Mouse (Mus musculus): ENCODE data around the gene Proser2.

Proser2 gene

DNA sequence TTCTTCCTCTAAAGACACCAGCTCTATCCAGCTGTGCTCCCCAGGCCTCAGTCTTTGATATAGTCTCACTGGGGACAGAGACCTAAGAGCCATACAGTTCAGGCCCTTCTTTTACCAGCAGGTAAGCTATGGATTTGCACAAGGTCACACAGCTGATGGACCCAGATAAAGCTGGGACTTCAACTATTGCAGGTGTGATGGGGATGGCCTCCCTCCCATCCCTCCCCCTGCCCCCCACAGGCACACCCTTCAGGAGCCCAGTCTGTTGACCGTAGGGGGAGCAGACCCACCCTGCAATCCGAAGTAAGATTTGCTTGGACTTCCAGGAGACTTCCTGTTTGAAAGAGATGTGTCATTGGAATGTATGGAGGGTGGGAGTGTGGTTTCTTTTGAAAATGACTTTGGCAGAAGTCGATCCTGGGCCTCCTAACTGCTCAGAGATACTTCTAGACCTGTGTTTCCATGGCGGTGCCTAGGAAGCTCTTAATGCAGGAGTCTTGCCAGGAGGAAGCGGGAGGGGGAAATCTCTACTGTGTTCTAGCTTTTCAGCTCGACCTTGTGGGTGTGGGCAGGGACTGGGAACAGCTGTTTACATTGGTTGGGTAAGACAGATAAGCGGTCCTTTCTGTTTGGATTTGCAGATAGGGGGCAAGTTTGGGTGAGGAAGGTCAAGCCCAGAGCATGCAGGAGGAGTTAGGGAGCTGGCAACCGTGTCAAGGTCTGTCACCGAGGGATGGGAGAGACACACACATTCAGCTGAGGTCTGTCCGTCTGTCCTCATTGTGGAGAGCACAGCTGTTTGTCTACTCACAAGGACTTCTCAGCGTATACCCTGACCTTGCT lies 58.2 kb downstream of the Proser2 start:
- no peak for DNase-seq (ENCODE audit: low read depth)

DNA sequence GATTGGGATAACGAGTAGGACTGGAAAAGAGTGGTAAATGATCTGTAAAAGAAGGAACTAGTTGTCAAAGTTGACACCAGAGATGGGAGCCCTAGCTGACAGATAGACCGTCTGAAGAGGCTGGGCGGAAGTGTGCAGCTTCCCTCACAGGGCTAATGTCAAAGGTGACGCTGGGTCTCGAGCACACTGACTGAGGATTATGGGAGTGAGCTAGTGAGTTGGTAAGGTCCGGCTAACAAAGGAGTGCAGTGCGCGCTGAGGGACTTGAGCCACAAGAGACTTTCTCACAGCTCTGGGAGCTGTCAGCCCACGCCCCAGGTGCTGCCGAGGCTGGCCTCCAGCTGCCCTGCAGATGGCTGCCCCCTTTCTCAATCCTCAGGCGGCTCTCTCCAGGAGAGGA lies 59.1 kb downstream of the Proser2 start:
- no peak for DNase-seq (ENCODE audit: low read depth)

DNA sequence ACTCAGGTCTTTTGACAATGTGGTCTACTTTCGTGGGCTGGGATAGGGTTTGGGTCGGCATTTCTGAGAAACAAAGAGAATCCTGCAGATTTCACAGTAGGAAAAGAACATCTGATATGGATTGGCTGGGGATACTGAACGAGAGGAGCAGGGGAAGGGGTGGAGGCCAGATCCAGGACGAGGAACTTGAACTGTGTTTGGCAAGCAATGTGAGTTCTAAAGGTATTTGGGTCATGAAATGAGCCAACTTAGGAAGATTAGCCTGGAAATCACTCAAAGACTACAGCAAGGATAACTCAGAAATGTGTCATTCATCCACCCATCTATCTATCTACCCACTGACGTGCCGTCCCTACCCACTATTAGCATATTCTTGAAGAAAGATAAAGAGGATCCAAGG lies 62.7 kb downstream of the Proser2 start:
- no peak for DNase-seq (ENCODE audit: low read depth)

DNA sequence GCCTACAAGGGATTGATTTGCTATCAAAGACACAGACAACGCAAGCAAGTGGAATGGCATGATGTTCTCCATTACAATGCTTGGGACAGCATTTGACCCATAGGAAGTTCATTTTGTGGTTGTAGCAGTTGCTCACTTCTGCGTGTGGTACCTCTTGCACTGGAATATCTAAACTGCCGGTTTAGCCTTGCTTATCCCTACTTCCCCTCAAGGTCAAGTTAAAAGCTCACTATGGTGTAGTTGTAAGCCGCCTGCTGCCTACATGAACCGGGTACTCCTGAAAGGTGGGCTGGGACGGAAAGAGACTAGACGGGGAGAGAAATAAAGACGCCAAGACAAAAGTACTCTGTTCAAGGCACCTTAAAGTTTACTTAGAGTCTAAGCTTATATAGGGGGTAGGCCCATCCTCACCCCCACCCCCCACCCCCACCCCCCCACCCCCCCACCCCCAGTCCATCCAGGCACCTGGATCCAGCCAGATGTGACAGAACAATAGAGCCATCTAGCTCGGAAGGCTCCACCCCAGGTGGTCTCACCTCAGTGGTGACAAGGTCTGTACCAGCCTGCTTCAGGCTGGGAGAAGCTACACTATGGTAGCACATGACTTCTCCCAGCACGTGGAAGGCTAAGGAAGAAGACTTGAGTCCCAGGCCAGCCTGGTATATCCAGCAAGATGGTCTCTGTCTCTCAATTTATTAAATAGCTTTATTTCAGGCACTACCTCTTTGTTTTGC lies 69.8 kb downstream of the Proser2 start:
- no peak for DNase-seq (ENCODE audit: low read depth)

DNA sequence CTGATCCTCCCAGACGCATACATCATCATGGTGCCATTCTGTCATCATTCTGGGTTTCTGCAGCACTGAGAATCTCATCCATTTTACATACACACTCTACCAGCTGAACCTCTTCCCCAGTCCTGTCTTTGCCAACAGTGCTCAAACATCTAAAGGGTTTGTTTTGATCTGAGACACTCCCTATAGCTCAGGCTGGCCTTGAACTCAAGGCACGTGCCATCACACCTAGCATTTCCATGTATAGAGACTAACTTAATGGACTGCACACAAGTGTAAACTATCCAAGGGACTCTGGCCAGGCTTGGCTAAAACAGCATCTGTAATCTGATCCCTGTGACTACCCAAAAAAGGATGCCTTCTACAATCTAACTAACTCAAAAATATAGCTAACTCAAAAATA lies 70.7 kb downstream of the Proser2 start:
- no peak for DNase-seq (ENCODE audit: low read depth)

- DNase-seq (ENCODE audit: low read depth), result no peak
Measured at GRCm38 (mm10) chr2:6056518-6056917, 73.5 kb downstream of the Proser2 start.

GRCm38 (mm10) chr2:6055466-6055865 lies 74.5 kb downstream of the Proser2 start:
- no peak for DNase-seq (ENCODE audit: low read depth)

GRCm38 (mm10) chr2:6049018-6049417 lies 81.0 kb downstream of the Proser2 start:
- no peak for DNase-seq (ENCODE audit: low read depth)

- no peak for DNase-seq (ENCODE audit: low read depth)
Measured at GRCm38 (mm10) chr2:6048570-6048969, 81.4 kb downstream of the Proser2 start.
